12 mouse cellular contexts compared by ENCODE assay signal in genomic region chr12:86819163-86819562, GRCm38 (mm10).
DNase-seq lines count a peak whose midpoint lies in the region; ATAC-seq and TF ChIP-seq lines count a peak whose summit lies in the region.
"Had no signal": no experiment of that assay in that cellular context is flagged by ENCODE, and none has a peak within 500 bp of the region (broad histone marks: within the 10 kb centered on the region; RNA-seq: fewer than 3 reads in every experiment).

No protein-coding gene starts in this region.

- intact Hi-C loops in heart, postnatal 14 days (cut with DNase I) = no loop called here

- 70% methylated on average over 5 of the region's 5 CpGs for WGBS in heart, embryonic 10.5 days
- 16% methylated on average over 5 of the region's 5 CpGs for WGBS in spleen, adult 2 months

- peak overlapping the region; percentile 92 for H3K27ac ChIP-seq in heart, embryonic 10.5 days
- no peak overlapping the region for H3K27ac ChIP-seq in spleen, adult 2 months (ENCODE audit: insufficient read depth, low read length)

- no peak overlapping the region for H3K4me3 ChIP-seq in heart, embryonic 10.5 days
- H3K4me3 ChIP-seq in spleen, adult 2 months (ENCODE audit: extremely low read depth, insufficient read depth, insufficient read length) = no peak overlapping the region
- H3K4me3 ChIP-seq: embryonic facial prominence, embryonic 15.5 days had no signal

- no peaks in the 10 kb centered on the region for H3K27me3 ChIP-seq in heart, embryonic 10.5 days (ENCODE audit: insufficient read depth, poor library complexity, severe bottlenecking)
- H3K27me3 ChIP-seq in spleen, adult 2 months (ENCODE audit: control insufficient read depth, insufficient read depth, low read length) = no peaks in the 10 kb centered on the region
- H3K27me3 ChIP-seq: embryonic facial prominence, embryonic 15.5 days had no signal

- peak; percentile 77 for ATAC-seq in neutrophil, adult 5-6 weeks (ENCODE audit: extremely low read depth, insufficient number of reproducible peaks, low FRiP score, poor library complexity, severe bottlenecking)

- no peak for TF ChIP-seq POLR2A in spleen, adult 2 months (IDR thresholded peaks at IDR 0.05; ENCODE audit: low read depth, low read length)

- DNase-seq in heart, embryonic 10.5 days (ENCODE audit: low spot score) = no peak
- no peak for DNase-seq in heart, postnatal 14 days
- peak; percentile 50 to 65 for DNase-seq in spleen, adult 2 months (ENCODE audit: low read depth in 1 of 2, low spot score in 2 of 2)
- no peak for DNase-seq in spleen, postnatal 14 days (ENCODE audit: low spot score in 2 of 2)
- DNase-seq in induced T-regulatory cell, adult 2 months (ENCODE audit: low read depth) = peak; percentile 84
- no peak for DNase-seq in MN1 (ENCODE audit: low spot score)
- DNase-seq in kidney, postnatal 25 days = no peak
- DNase-seq: adrenal gland, adult 8-10 months; liver; right cerebral cortex, adult 18-20 months had no signal

- no peaks in the 10 kb centered on the region for H3K9me3 ChIP-seq in heart, embryonic 10.5 days
- H3K9me3 ChIP-seq: embryonic facial prominence, embryonic 15.5 days had no signal

- no peak for TF ChIP-seq CTCF in spleen, adult 2 months (IDR thresholded peaks at IDR 0.05; ENCODE audit: extremely low read depth, insufficient read depth, insufficient read length, insufficient replicate concordance)

- H3K36me3 ChIP-seq in heart, embryonic 10.5 days = no peaks in the 10 kb centered on the region
- H3K36me3 ChIP-seq in spleen, adult 2 months (ENCODE audit: control insufficient read depth, insufficient read depth, low read length) = no peaks in the 10 kb centered on the region
- H3K36me3 ChIP-seq: embryonic facial prominence, embryonic 15.5 days had no signal

- H3K4me1 ChIP-seq in heart, embryonic 10.5 days = peaks cover 68% of the 10 kb centered on the region
- peaks cover 24% of the 10 kb centered on the region; the same call in 1 of the 2 replicates for H3K4me1 ChIP-seq in spleen, adult 2 months (ENCODE audit: control insufficient read depth, insufficient read depth, insufficient read length)

Comparison
In these comparisons a context has a peak if more than half of its experiments do, and no peak if none do; other contexts are left out.
1. DNase-seq: peak in spleen, adult 2 months (2 of 2) and induced T-regulatory cell, adult 2 months (single experiment); none in heart, embryonic 10.5 days (single experiment), heart, postnatal 14 days (0 of 2), spleen, postnatal 14 days (0 of 2), MN1 (single experiment) and kidney, postnatal 25 days (0 of 2).